Mouse (Mus musculus): Measurements from ENCODE around the gene Trpv4. TPM values are rescaled to one million over a fixed set of nuclear protein-coding genes. Genes with fewer than 3 reads are reported as not detected.

The Trpv4 gene
- 0.06 and 0.14 TPM in 2 replicates for polyA plus RNA-seq (2012)

DNA sequence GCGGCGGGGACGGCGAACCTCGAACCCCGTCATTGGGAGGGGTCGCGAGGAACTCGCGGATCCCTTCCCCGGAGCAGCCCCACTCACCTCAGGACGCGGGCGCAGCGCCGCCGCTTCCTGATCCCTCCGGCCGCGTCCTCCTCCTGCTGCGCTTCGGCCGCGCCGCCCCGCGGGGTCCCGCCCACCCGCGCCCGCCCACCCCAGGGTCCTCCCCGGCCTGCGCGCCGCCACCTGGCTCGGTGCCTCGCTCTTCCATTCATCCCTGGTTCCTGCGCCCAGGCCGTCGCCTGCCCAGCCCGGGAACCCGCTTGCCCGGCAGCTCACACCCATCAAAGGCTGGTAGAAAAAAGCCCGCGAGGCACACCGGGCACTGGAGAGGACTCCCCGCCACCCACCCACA is at the start of gene Trpv4:
Trpv4 (minus strand) TSS at position 167 of the 400 bp plus-strand sequence.
- TF ChIP-seq GATA1 (IDR thresholded peaks at IDR 0.05; ENCODE audit: low read length) = no peak

DNA sequence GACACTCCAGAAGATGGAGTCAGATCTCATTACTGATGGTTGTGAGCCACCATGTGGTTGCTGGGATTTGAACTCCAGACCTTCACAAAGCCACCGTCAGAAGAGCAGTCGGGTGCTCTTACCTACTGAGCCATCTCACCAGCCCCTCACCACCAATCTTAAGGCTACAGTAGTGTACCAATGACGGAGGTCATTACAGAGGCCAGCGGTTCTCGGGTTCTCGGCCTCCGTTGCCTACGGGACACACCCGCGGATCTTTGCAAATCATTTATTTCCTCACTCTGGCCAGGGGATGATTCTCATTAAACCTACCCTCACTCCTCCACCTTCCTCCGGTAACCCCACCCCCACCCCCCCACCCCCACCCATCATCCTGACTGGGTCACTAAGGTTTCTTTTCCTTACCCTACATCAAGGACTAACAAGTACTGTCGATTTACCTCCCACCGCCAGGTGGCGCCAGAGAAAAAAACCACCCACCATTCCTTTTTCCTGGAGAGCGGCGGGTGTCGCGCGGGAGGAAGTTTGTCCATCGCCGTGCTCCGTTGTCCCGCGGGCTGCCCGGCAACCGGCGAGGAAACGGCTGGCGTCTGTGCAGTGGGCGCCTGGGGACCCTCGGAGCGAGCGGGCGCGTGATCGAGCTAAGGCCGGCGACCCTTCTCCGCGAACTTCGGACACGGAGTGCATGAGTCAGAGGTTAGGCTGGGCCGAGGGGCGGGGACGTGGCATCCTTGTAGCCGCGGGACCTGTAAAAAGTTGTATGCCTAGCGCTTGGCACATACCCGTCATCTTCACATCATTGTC is 49.2 kb upstream of the Trpv4 start, which contains the start of gene Tchp:
Tchp (plus strand) TSS at position 496 of the 804 bp plus-strand sequence.
- no peak for TF ChIP-seq GATA1 (IDR thresholded peaks at IDR 0.05; ENCODE audit: low read length)

DNA sequence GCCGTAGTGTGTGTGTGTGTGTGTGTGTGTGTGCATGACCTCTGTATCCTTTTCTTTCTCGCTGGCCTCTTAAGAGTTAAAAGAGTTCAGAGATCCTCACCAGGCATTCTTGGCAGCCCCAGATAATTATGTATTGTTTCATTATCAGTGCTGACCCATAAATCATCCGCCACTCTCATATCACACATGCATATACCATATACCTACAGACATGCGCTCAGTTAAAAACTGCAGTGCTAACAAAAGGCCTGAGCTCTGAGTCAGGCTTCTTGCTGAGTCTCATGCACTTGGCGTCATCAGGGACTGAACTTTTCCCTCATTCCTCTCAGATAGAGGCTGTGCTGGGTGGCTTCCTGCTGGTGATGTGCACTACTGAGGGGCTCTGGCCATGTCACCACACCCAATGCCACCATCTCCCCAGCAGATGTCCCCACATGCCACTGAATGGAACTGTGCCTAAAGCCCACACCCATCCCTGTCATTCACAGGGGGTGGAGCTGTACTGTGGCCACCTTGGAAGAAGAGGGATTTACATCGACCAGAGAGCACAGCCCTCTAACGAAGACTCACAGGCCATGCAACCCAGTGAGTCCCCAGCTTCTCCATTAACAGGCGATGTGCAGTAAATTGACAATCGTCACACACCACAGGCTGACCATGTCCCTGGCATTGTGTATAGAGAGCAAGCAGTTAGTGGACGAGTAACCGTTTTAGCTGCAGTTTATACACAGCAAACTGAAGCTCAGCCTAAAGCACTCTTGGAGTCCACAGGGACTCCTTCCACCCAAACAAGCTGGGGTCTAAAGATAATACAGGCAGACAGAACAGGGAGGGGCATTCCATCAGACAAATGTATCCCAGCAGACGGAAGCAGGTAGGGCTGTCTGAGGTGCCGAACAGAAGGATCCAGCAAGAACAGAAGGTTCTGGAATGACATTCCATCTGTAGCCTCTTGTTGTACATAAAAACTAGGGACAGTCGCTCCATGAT is 44.5 kb upstream of the Trpv4 start:
- no peak for TF ChIP-seq GATA1 (IDR thresholded peaks at IDR 0.05; ENCODE audit: low read length)

GRCm38 (mm10) chr5:114699015-114699414 is 40.8 kb upstream of the Trpv4 start:
- TF ChIP-seq GATA1 (IDR thresholded peaks at IDR 0.05; ENCODE audit: low read length) = no peak

DNA sequence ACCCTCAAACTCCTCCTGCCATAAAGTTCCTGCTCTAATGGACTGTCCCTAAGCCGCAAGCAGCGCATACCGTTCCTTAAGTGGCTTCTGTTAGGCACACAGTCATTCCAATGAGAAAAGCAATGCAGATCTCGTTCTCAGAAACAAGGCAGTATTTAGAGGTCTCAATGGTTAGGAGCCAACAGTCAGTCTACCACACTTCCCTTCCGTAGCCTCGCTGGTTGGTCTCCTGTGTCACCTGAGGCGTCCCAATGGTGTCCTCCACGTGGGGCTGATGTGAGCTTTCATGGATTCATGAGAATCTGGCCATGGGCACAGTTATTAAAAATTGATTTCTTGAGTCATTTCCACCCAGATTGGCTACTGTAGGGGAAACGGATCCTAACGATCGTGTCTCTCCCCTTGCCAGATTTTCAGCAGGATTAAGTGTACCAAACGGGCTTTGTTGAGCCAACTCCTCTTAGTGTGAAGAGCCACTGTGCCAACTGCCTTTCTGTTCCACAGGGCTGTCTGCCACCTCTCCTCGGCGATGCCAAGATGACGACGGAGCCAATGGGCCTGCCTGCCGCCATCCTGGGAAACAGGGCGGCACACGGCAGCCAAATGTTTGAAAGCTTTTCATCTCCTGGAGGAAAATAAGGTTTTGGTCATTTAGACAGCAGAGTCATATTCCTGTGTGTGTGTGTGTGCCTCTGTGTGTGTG is 40.0 kb upstream of the Trpv4 start:
- no peak for TF ChIP-seq GATA1 (IDR thresholded peaks at IDR 0.05; ENCODE audit: low read length)

DNA sequence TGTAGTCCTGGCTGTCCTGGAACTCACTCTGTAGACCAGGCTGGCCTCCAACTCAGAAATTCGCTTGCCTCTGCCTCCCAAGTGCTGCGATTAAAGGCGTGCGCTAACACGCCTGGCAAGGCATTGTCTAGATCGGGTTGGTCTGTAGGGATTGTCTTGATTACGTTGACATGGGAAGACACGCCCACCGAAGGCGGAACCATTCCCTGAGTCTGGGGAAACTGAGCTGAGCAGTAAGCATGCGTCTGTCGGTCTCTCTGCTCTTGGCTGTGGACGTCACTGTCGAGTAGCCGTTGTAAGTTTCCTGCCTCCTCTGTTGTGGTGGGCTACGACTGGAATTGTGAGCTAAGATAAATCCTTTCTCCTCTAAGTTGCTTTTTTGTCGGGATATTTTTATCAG is 38.7 kb upstream of the Trpv4 start:
- TF ChIP-seq GATA1 (IDR thresholded peaks at IDR 0.05; ENCODE audit: low read length) = no peak

GRCm38 (mm10) chr5:114695775-114696174 is 37.6 kb upstream of the Trpv4 start:
- no peak for TF ChIP-seq GATA1 (IDR thresholded peaks at IDR 0.05; ENCODE audit: low read length)

- no peak for TF ChIP-seq GATA1 (IDR thresholded peaks at IDR 0.05; ENCODE audit: low read length)
Measured at GRCm38 (mm10) chr5:114690633-114691567, 32.7 kb upstream of the Trpv4 start, which contains the start of gene Gltp. Gene Gltp (minus strand): TSS chr5:114690984.

DNA sequence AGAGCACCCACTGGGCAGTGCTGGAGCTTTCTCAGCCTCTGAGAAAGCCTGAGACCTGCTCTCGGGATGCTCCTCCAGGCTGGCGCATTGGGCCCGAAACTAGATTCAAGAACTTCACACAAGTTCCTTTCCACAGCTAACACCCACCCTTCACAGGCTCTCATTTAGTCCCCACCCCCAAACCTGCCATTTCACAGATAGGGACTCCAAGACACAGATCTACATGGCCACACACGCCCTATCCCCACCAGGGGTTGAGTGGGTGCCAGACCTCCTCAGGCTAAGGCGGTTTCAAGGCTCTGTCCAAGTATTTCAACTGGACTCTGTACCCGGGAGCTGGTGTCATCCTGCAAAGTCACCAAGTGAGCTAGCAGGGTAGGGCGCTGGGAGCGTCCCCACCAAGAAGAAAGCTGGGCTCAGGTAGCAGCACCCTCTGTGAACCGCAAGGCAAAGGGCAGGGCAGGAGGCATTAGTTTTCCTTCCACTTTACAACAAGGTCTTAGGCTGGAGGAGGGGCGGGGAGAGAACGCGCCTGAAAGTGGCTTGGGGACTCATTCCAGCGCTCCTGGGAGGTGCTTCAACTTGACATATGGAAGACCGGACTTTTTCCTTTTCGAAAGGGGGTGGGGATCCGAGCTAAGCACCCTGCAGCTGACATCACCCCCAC is 31.6 kb upstream of the Trpv4 start:
- no peak for TF ChIP-seq GATA1 (IDR thresholded peaks at IDR 0.05; ENCODE audit: low read length)

GRCm38 (mm10) chr5:114688703-114689102 is 30.5 kb upstream of the Trpv4 start:
- no peak for TF ChIP-seq GATA1 (IDR thresholded peaks at IDR 0.05; ENCODE audit: low read length)

- TF ChIP-seq GATA1 (IDR thresholded peaks at IDR 0.05; ENCODE audit: low read length) = no peak
Measured at GRCm38 (mm10) chr5:114687901-114688300, 29.7 kb upstream of the Trpv4 start.

- no peak for TF ChIP-seq GATA1 (IDR thresholded peaks at IDR 0.05; ENCODE audit: low read length)
Measured at GRCm38 (mm10) chr5:114686726-114687210, 28.5 kb upstream of the Trpv4 start.

DNA sequence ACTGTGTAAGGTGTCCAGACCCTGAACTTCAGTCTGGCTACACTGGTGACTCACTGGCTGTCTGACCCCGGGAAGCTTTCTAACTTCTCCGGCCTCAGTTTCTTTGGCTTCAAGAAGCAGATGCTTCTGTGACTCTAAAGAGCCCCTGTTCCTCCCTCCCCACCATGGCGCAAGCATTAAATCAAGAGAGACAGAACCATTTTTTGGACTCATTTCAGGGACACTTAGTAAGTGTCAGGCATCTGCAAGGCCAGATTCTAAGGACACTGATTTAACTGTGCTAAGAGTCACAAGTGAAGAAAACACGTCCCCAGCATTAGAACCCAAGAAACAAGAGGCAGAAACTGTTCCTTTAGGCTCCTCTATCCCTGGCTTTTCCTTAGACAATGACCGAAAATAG is 27.8 kb upstream of the Trpv4 start:
- TF ChIP-seq GATA1 (IDR thresholded peaks at IDR 0.05; ENCODE audit: low read length) = no peak

- no peak for TF ChIP-seq GATA1 (IDR thresholded peaks at IDR 0.05; ENCODE audit: low read length)
Measured at GRCm38 (mm10) chr5:114681717-114682116, 23.5 kb upstream of the Trpv4 start.
